In genomic region chr19:46314872-46315742, GRCm38 (mm10) we compare ENCODE assay signal across 9 mouse cellular contexts. TPM values are rescaled to one million over a fixed set of nuclear protein-coding genes. Genes with fewer than 3 reads are reported as not detected.
A peak's percentile ranks its signal among the peaks of the same experiment; 100 is the strongest.
DNase-seq lines count a peak whose midpoint lies in the region; ATAC-seq and TF ChIP-seq lines count a peak whose summit lies in the region.
"Had no signal": no experiment of that assay in that cellular context is flagged by ENCODE, and none has a peak within 500 bp of the region (broad histone marks: within the 10 kb centered on the region; RNA-seq: fewer than 3 reads in every experiment).

No protein-coding gene starts in this region.

- DNase-seq in cerebellum, adult 11-12 months = peak; percentile 34
- peak; percentile 11 for DNase-seq in midbrain, embryonic 10.5 days (ENCODE audit: low spot score)
- DNase-seq in thymus, adult 2 months = no peak
- DNase-seq in heart, adult 18-20 months = no peak

- 0 out of 2 replicates have a peak, but pooled peaks have one; percentile 18 for TF ChIP-seq POLR2A in embryonic fibroblast, embryonic 13.5 days (IDR thresholded peaks at IDR 0.05; ENCODE audit: low read depth, low read length)
- TF ChIP-seq POLR2A in thymus, adult 2 months (IDR thresholded peaks at IDR 0.05; ENCODE audit: control insufficient read depth, extremely low read depth, insufficient read depth, low read length, poor library complexity) = no peak

- no peak overlapping the region for H3K4me2 ChIP-seq in midbrain, embryonic 15.5 days

- peaks cover 17% of the 10 kb centered on the region for H3K36me3 ChIP-seq in midbrain, embryonic 10.5 days
- H3K36me3 ChIP-seq in midbrain, embryonic 15.5 days (replicated peaks) = peaks cover 10% of the 10 kb centered on the region
- peaks cover 17% of the 10 kb centered on the region; the same call in 1 of the 2 replicates for H3K36me3 ChIP-seq in thymus, adult 2 months (ENCODE audit: control insufficient read depth, insufficient read depth, low read length)

- no peak for ATAC-seq in cerebellum, adult (ENCODE audit: insufficient number of reproducible peaks, low FRiP score, low TSS enrichment)
- ATAC-seq in midbrain, embryonic 15.5 days (replicated peaks) = no peak
- ATAC-seq in megakaryocyte-erythroid progenitor cell, adult 5-6 weeks (replicated peaks; ENCODE audit: low FRiP score, low TSS enrichment, poor library complexity, severe bottlenecking) = peak; percentile 83

- no peak overlapping the region for H3K9ac ChIP-seq in midbrain, embryonic 15.5 days
- H3K9ac ChIP-seq: neural tube, embryonic 12.5 days had no signal

- WGBS in midbrain, embryonic 10.5 days = 51% methylated on average over 14 of the region's 14 CpGs
- WGBS in midbrain, embryonic 15.5 days = 42% methylated on average over 14 of the region's 14 CpGs
- 9% methylated on average over 14 of the region's 14 CpGs for WGBS in thymus, adult 2 months

- peaks cover 43% of the 10 kb centered on the region for H3K4me1 ChIP-seq in midbrain, embryonic 10.5 days
- peaks cover 51% of the 10 kb centered on the region for H3K4me1 ChIP-seq in midbrain, embryonic 15.5 days
- peaks cover 2% of the 10 kb centered on the region; the same call in 1 of the 2 replicates for H3K4me1 ChIP-seq in embryonic fibroblast, embryonic 13.5 days (ENCODE audit: control insufficient read depth, insufficient read depth, low read length)
- H3K4me1 ChIP-seq in thymus, adult 2 months (replicated peaks; ENCODE audit: control insufficient read depth, insufficient read depth, low read length) = peaks cover 9% of the 10 kb centered on the region

- H3K27me3 ChIP-seq in midbrain, embryonic 10.5 days (ENCODE audit: low read depth, poor library complexity, severe bottlenecking) = peaks cover 99% of the 10 kb centered on the region
- H3K27me3 ChIP-seq in midbrain, embryonic 15.5 days (replicated peaks) = peaks cover 35% of the 10 kb centered on the region
- H3K27me3 ChIP-seq in thymus, adult 2 months (ENCODE audit: control insufficient read depth, insufficient read depth, low read length) = peaks cover 30% of the 10 kb centered on the region

- no peaks in the 10 kb centered on the region for H3K9me3 ChIP-seq in midbrain, embryonic 10.5 days (replicated peaks)
- no peaks in the 10 kb centered on the region for H3K9me3 ChIP-seq in midbrain, embryonic 15.5 days
- H3K9me3 ChIP-seq: neural tube, embryonic 12.5 days had no signal

- H3K27ac ChIP-seq in midbrain, embryonic 10.5 days (replicated peaks) = no peak overlapping the region
- no peak overlapping the region for H3K27ac ChIP-seq in midbrain, embryonic 15.5 days
- H3K27ac ChIP-seq in embryonic fibroblast, embryonic 13.5 days (ENCODE audit: insufficient read depth, low read length) = no peak overlapping the region
- no peak overlapping the region for H3K27ac ChIP-seq in thymus, adult 2 months (ENCODE audit: control insufficient read depth, insufficient read depth, low read length)
- H3K27ac ChIP-seq: neural tube, embryonic 12.5 days had no signal

- no peak overlapping the region for H3K4me3 ChIP-seq in midbrain, embryonic 10.5 days
- H3K4me3 ChIP-seq in midbrain, embryonic 15.5 days = no peak overlapping the region
- H3K4me3 ChIP-seq in embryonic fibroblast, embryonic 13.5 days (ENCODE audit: insufficient read depth, low read length) = no peak overlapping the region
- H3K4me3 ChIP-seq in thymus, adult 2 months (ENCODE audit: control insufficient read depth, insufficient read depth, low read length) = no peak overlapping the region
- H3K4me3 ChIP-seq: neural tube, embryonic 12.5 days had no signal

- no peak for TF ChIP-seq CTCF in embryonic fibroblast, embryonic 13.5 days (IDR thresholded peaks at IDR 0.05; ENCODE audit: borderline replicate concordance, insufficient read depth, low read length)
- TF ChIP-seq CTCF in thymus, adult 2 months (IDR thresholded peaks at IDR 0.05; ENCODE audit: borderline replicate concordance, control insufficient read depth, extremely low read depth, insufficient read depth, low read length, poor library complexity) = no peak

RNA-seq across cellular contexts. Expression of gene Nfkb2, which starts 11.0 kb away (rescaled TPM):
- polyA plus RNA-seq in midbrain, embryonic 10.5 days (2016; fragmentation: Nextera tagmentation; extraction: Ambion mirVana) = 5.2 and 5.6 TPM in 2 replicates
- polyA plus RNA-seq in midbrain, embryonic 15.5 days (2015; fragmentation: Nextera tagmentation; extraction: Ambion mirVana) = 2.3 and 2.7 TPM in 2 replicates
- polyA plus RNA-seq in embryonic fibroblast, embryonic 13.5 days (2011; ENCODE audit: insufficient read length, low read depth, missing spikeins) = 42.3 and 44.8 TPM in 2 replicates
- 2.8 and 5.6 TPM in 2 replicates for total RNA-seq in megakaryocyte-erythroid progenitor cell, adult 5-6 weeks (2014; fragmentation: Nextera tagmentation)
- total RNA-seq in megakaryocyte-erythroid progenitor cell, adult 5-6 weeks (2017) = 4.9 and 6.1 TPM in 2 replicates
- polyA plus RNA-seq in thymus, adult 2 months (2012; rRNA removed) = 107 and 122 TPM in 2 replicates
- 10 to 100 TPM; 19.7 to 22.1 TPM for total RNA-seq in heart, adult 18-20 months (2021)

RNA-seq across cellular contexts. Expression of gene Psd, which starts 11.8 kb away (rescaled TPM):
- 4.7 and 8.9 TPM in 2 replicates for polyA plus RNA-seq in midbrain, embryonic 10.5 days (2016; fragmentation: Nextera tagmentation; extraction: Ambion mirVana)
- polyA plus RNA-seq in midbrain, embryonic 15.5 days (2015; fragmentation: Nextera tagmentation; extraction: Ambion mirVana) = 146 and 148 TPM in 2 replicates
- polyA plus RNA-seq in embryonic fibroblast, embryonic 13.5 days (2011; ENCODE audit: insufficient read length, low read depth, missing spikeins) = 1.5 and 2.7 TPM in 2 replicates
- 3.4 and 7.1 TPM in 2 replicates for total RNA-seq in megakaryocyte-erythroid progenitor cell, adult 5-6 weeks (2014; fragmentation: Nextera tagmentation)
- total RNA-seq in megakaryocyte-erythroid progenitor cell, adult 5-6 weeks (2017) = 0.99 TPM in 1 of 2 replicates, not detected in the other
- polyA plus RNA-seq in thymus, adult 2 months (2012; rRNA removed) = 1.5 and 1.6 TPM in 2 replicates
- total RNA-seq in heart, adult 18-20 months (2021) = under 1 TPM; 0.51 to 0.60 TPM

RNA-seq across cellular contexts. Expression of gene Fbxl15, which starts 12.9 kb away (rescaled TPM):
- 24.6 and 25.0 TPM in 2 replicates for polyA plus RNA-seq in midbrain, embryonic 10.5 days (2016; fragmentation: Nextera tagmentation; extraction: Ambion mirVana)
- polyA plus RNA-seq in midbrain, embryonic 15.5 days (2015; fragmentation: Nextera tagmentation; extraction: Ambion mirVana) = 48.2 and 54.8 TPM in 2 replicates
- 3.2 and 3.9 TPM in 2 replicates for polyA plus RNA-seq in embryonic fibroblast, embryonic 13.5 days (2011; ENCODE audit: insufficient read length, low read depth, missing spikeins)
- total RNA-seq in megakaryocyte-erythroid progenitor cell, adult 5-6 weeks (2014; fragmentation: Nextera tagmentation) = 4.7 TPM in 1 of 2 replicates, not detected in the other
- 0.42 and 2.5 TPM in 2 replicates for total RNA-seq in megakaryocyte-erythroid progenitor cell, adult 5-6 weeks (2017)
- polyA plus RNA-seq in thymus, adult 2 months (2012; rRNA removed) = 13.5 and 15.2 TPM in 2 replicates
- 1 to 10 TPM; 6.5 to 6.9 TPM for total RNA-seq in heart, adult 18-20 months (2021)

RNA-seq across cellular contexts. Expression of gene Cuedc2, which starts 23.4 kb away (rescaled TPM):
- 239 and 249 TPM in 2 replicates for polyA plus RNA-seq in midbrain, embryonic 10.5 days (2016; fragmentation: Nextera tagmentation; extraction: Ambion mirVana)
- 340 and 347 TPM in 2 replicates for polyA plus RNA-seq in midbrain, embryonic 15.5 days (2015; fragmentation: Nextera tagmentation; extraction: Ambion mirVana)
- polyA plus RNA-seq in embryonic fibroblast, embryonic 13.5 days (2011; ENCODE audit: insufficient read length, low read depth, missing spikeins) = 62.4 and 67.7 TPM in 2 replicates
- total RNA-seq in megakaryocyte-erythroid progenitor cell, adult 5-6 weeks (2014; fragmentation: Nextera tagmentation) = 58.5 and 61.2 TPM in 2 replicates
- total RNA-seq in megakaryocyte-erythroid progenitor cell, adult 5-6 weeks (2017) = 100 and 121 TPM in 2 replicates
- 85.4 and 105 TPM in 2 replicates for polyA plus RNA-seq in thymus, adult 2 months (2012; rRNA removed)
- total RNA-seq in heart, adult 18-20 months (2021) = 10 to 100 TPM; 91.4 to 92.1 TPM

RNA-seq across cellular contexts. Expression of gene Mfsd13a, which starts 25.8 kb away (rescaled TPM):
- polyA plus RNA-seq in midbrain, embryonic 10.5 days (2016; fragmentation: Nextera tagmentation; extraction: Ambion mirVana) = 9.1 and 10.1 TPM in 2 replicates
- 11.1 and 11.7 TPM in 2 replicates for polyA plus RNA-seq in midbrain, embryonic 15.5 days (2015; fragmentation: Nextera tagmentation; extraction: Ambion mirVana)
- 1.3 and 1.6 TPM in 2 replicates for polyA plus RNA-seq in embryonic fibroblast, embryonic 13.5 days (2011; ENCODE audit: insufficient read length, low read depth, missing spikeins)
- total RNA-seq in megakaryocyte-erythroid progenitor cell, adult 5-6 weeks (2014; fragmentation: Nextera tagmentation) = 15.0 and 16.5 TPM in 2 replicates
- total RNA-seq in megakaryocyte-erythroid progenitor cell, adult 5-6 weeks (2017) = 1.3 and 1.7 TPM in 2 replicates
- polyA plus RNA-seq in thymus, adult 2 months (2012; rRNA removed) = 16.8 and 20.6 TPM in 2 replicates
- 1 to 10 TPM; 3.7 to 4.0 TPM for total RNA-seq in heart, adult 18-20 months (2021)

Comparison
In these comparisons a context has a peak if more than half of its experiments do, and no peak if none do; other contexts are left out.
1. RNA of gene Psd, which starts 11.8 kb away (polyA plus RNA-seq): 146 to 148 TPM in midbrain, embryonic 15.5 days; 4.7 to 8.9 TPM in midbrain, embryonic 10.5 days, 1.5 to 2.7 TPM in embryonic fibroblast, embryonic 13.5 days and 1.5 to 1.6 TPM in thymus, adult 2 months; every median in the first group is over 10 times any median in the second.
2. DNase-seq: peak in cerebellum, adult 11-12 months (single experiment) and midbrain, embryonic 10.5 days (single experiment); none in thymus, adult 2 months (single experiment) and heart, adult 18-20 months (0 of 2).